Mouse (Mus musculus) megakaryocyte, adult 5-6 weeks (primary cell): ENCODE data around the gene Faim2. TPM values are rescaled to one million over a fixed set of nuclear protein-coding genes. Genes with fewer than 3 reads are reported as not detected.

Source experiments
- ATAC-seq: 2 replicates; pipeline ENCODE4 v1.8.0; 2016; ENCODE audit warnings: mild to moderate bottlenecking, inconsistent platforms; ENCODE audit not compliant: poor library complexity, severe bottlenecking
- total RNA-seq, 2 experiments: library from RNA; stranded (forward) in 1 of 2; stranded (reverse) in 1 of 2; fragments of 153-499, 151-499 nt in 1 of 2; fragments of 221-1000, 200-1000 nt in 1 of 2; gene quantifications; 2 replicates each; pipeline versions ENCODE4 v1.2.3 to v1.2.4; 2015 to 2017

Faim2 gene
- 0.04 TPM in 1 of 2 replicates, not detected in the other for total RNA-seq (2015)
- total RNA-seq (2017): 0.49 TPM in 1 of 2 replicates, not detected in the other

GRCm38 (mm10) chr15:99527629-99528353 lies at the start of gene Faim2:
Gene Faim2, minus strand, starts transcription at chr15:99528165.
- ATAC-seq: no peak

DNA sequence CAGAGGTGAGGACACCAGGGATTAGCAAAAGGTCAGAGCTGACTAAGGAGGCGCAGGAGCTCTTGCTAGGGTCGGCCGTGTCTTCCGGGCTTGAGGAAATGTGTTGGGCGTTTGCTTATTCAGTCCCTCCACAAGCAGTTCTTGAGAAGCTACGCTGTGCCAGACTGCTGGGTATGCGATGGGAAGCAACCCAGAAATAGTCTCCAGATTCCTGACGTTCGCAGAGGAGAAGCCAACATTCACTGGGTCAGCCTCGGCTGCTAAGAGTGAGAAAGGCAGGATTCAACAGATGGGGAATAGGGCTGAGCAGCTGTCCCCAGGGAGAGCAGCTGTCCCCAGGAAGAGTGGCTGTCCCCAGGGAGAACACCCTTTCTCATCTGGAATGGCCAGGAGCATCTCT lies 41.2 kb upstream of the Faim2 start:
- no peak for ATAC-seq

GRCm38 (mm10) chr15:99568682-99569081 lies 40.7 kb upstream of the Faim2 start:
- ATAC-seq: no peak

GRCm38 (mm10) chr15:99567371-99567770 lies 39.4 kb upstream of the Faim2 start:
- no peak for ATAC-seq

GRCm38 (mm10) chr15:99560246-99560645 lies 32.3 kb upstream of the Faim2 start:
- ATAC-seq: no peak

DNA sequence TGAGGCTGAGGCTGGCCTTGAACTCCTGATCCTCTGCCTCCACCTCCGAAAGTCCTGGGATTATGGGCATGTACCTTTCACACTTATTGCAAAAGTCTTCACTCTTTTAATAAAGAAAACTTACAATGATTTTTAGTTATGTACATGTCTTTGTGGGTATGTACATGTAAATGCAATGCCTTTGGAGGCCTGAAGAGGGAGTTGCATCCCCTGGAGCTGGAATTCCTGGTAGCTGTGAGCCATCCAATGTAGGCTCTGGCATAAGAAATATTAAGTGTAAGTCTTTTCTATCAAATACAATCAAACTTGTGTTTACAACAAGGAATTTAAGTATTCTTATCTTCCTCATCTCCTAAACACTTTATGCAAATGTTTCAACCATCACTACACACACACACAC lies 31.0 kb upstream of the Faim2 start:
- no peak for ATAC-seq

DNA sequence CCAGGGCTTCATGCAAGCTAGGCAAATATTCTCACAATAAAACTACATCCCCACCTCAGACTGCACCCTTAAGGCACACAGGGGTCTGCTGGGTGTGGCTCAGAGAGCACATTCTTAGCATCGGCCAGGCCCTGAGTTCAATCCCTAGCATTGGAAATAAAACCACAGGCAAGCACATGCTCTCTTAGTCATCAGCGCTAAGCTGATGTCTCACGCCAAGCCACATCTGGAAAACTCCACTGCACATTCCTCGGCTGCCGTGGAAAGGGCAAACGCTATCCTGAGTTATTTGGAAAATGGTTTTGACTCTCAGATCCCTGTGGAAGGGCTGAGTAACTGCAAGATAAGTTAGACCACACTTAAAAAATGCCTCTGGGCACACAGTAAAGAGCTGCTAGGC lies 25.8 kb upstream of the Faim2 start:
- no peak for ATAC-seq

GRCm38 (mm10) chr15:99549901-99550300 lies 21.9 kb upstream of the Faim2 start:
- ATAC-seq: no peak

GRCm38 (mm10) chr15:99547732-99548131 lies 19.8 kb upstream of the Faim2 start:
- ATAC-seq: no peak

GRCm38 (mm10) chr15:99546596-99546995 lies 18.6 kb upstream of the Faim2 start:
- ATAC-seq: no peak

DNA sequence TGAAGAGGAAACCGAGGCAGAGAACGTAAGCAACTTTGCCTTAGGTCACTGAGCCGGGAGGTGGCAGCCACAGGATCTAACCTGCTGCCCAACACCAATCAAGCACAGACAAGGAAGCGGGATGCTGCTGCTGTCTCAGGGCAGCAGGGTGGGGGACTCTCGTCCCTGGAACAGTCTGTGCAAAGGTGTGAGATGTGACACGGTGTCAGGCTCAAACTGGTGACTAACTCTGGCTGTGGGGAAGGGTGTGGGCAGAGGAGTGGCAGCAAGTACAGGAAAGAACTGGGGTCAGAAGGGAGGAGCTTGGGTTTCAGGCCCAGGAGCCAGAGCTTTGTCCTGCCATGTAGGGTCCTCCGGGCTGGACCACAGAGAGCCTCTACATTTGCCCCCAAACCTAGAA lies 16.1 kb upstream of the Faim2 start:
- no peak for ATAC-seq

GRCm38 (mm10) chr15:99539891-99540290 lies 11.9 kb upstream of the Faim2 start:
- ATAC-seq: no peak

DNA sequence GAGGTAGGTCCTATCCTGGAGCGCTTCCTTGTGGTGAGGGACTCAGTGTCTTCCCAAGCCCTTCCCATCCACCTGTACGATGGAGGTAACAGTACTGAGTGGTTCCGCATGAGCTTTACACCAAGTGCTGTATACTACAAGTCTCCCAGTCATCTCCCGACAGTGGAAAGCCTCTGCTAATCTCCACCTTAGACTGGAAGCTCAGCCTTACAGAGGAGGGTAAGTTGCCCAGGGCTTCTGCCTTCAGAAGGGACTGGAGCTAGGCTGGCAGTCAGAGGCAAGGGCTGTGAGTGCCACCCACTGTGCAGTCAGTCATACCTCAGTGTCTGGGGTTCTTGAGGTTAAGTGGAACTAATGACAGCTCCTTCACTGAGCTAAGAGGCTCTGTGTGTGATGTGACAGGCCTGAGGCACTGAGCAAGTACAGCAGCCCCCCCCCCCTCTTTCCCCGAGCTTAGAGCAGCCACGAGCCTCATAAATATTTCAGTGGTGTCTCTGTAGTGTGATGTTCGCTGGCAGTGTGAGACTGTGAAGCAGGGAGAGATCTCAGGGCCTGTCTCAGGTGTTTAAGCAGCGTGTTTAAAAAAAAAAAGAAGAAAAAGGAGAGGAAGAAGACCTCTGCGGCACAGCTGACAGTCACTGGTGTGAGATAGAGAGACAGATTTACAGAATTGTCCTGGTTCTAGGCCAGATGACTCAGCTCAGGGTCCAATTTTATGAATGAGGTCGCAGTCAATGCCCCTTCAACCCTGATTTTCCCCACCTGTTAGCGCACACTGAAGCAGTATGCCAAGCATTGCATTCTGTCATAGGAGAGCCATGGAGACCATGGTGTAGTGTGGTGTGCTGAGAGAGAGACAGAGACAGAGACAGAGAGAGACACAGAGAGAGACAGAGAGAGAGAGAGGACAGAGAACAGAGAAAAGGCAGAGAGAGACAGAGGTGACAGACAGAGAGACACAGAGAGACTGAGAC lies 9.2 kb upstream of the Faim2 start:
- ATAC-seq: no peak

GRCm38 (mm10) chr15:99532023-99532422 lies 4.1 kb upstream of the Faim2 start:
- no peak for ATAC-seq

- no peak for ATAC-seq
Observed at GRCm38 (mm10) chr15:99531146-99531545, 3.2 kb upstream of the Faim2 start.

- ATAC-seq: no peak
Observed at GRCm38 (mm10) chr15:99526681-99527080, 1.3 kb downstream of the Faim2 start.

DNA sequence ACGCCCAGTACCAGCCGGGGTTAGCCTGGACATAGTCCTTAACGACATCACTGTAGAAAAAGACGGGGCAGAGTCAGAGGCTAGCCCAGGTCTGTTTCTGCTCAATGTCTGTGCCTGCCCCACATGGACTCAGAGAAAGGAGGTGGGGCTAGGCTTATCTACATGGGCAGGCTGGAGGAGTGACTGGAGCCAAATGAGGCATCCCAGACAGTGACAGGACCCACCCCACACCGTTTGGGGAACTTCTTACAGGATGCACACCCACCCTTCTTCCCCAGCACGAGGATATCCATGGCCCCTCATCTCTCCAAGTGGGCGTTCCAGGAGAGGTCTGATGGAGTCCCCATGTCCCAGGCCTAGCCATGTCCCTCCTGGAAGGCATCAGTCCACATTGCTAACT lies 7.7 kb downstream of the Faim2 start:
- ATAC-seq: no peak

DNA sequence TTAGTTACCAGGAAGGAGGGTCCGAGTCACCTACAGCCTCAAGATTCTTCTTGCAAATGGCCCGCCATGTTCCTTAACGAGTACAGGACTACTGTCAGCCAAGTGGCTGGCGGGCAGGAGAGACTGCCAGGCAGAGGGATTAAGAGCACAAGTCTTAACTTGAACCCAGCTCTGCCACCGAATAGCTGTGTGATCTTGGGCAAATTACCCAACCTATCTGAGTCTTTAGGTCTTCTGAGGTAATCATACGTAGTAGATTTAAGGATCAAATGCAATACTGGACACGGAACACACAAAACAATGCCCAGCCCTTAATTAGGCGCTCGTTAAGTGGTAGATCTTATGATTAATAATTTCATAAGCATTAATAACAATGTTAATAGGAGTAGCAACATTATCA lies 8.3 kb downstream of the Faim2 start:
- ATAC-seq: no peak

DNA sequence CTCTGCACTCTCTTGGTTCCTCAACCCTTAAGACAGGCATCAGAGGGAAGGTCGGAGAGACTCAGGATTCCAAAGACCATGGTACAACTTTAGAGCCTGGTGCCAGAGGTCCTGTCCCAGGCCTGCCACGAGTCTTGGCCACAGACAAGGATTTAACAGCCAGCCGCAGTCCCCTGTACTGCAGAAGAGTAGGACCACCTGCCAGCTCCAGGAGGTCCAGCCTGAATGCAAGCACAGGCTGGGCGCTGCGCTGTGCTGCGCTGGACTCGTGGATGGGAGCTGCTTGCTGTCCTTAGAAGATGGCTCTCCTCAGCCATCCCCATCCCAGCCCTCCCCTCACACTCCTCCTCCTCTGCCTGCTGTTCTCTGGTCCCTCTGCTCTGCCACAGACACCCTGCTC lies 10.2 kb downstream of the Faim2 start:
- ATAC-seq: no peak

- ATAC-seq: no peak
Observed at GRCm38 (mm10) chr15:99516715-99517114, 11.2 kb downstream of the Faim2 start.

DNA sequence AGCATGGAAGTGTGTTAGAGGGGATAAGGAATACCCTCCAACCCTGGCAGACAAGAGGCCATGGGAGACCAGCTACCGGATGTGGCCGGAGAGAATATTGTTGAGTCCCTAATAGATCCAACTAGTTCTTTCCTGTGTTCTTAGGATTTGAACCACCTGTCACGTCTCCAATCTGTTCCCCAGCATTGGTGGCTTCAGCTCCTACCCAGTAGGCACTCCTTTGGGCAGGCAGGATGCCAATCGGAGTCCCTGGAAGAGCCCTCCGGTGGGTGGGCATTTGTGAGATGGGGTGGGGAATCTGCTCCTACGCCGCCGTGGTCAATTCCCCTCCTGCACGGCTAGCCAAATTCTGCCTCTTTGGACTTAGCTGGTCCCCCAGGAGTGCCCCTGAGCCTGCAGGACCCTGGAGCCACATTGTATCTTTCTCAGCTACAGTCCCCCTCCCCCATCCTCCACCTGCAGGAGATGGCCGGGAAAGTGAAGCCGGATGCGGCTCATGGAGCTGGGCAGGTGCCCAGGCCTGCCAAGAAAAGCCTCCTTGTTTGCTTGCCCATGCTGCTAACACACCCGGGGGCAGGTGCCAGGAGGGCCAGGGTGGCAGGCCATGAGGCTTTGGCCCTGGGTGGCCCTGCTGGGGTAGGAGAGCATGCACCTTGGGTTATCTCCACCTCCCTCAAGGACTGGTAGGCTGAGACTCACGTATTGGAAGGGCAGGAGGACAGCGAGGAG lies 16.0 kb downstream of the Faim2 start:
- ATAC-seq: no peak
